Mouse (Mus musculus): ENCODE measurements at regions not wholly inside any gene's neighbourhood (a gene's known extent, or its start where the extent isn't known, plus 50 kb on each side); places are given as distances from the start of the nearest gene placed in this dataset.

GRCm38 (mm10) chr6:49670991-49671390, 151.5 kb upstream of the Npy start:
- TF ChIP-seq CTCF (IDR thresholded peaks at IDR 0.05 in 2 of 3, conservative IDR thresholded peaks at IDR 0.05 in 1 of 3; ENCODE audit: control insufficient read depth in 1 of 3, insufficient read depth in 1 of 3, low read depth in 2 of 3, low read length in 3 of 3, poor library complexity in 1 of 3, severe bottlenecking in 1 of 3): no peak
- TF ChIP-seq MAX (IDR thresholded peaks at IDR 0.05; ENCODE audit: low read length): no peak
- TF ChIP-seq POLR2AphosphoS2 (IDR thresholded peaks at IDR 0.05; ENCODE audit: low read length): no peak
- TF ChIP-seq ZC3H11A (IDR thresholded peaks at IDR 0.05; ENCODE audit: low read depth, low read length): no peak
- no peak for TF ChIP-seq TAL1 (IDR thresholded peaks at IDR 0.05; ENCODE audit: low read length)
- no peak for TF ChIP-seq CHD1 (IDR thresholded peaks at IDR 0.05; ENCODE audit: low read depth, low read length)

All from MEL (cell line).